Mouse (Mus musculus) kidney, adult 2 months (tissue): ENCODE data around the gene Ebf1. TPM values are rescaled to one million over a fixed set of nuclear protein-coding genes. Genes with fewer than 3 reads are reported as not detected.

Source experiments
- DNase-seq: peaks from one replicate; pipeline ENCODE4 v3.0.0; 2021
- H3K27ac ChIP-seq: fragments of 200-500 bp; 2 replicates; pipeline ENCODE4 v1.5.1; 2012; ENCODE audit warnings: low read depth, low read length, control low read depth, inconsistent platforms; ENCODE audit not compliant: insufficient read depth
- H3K27me3 ChIP-seq: fragments of 200-500 bp; replicated peaks from 2 replicates; pipeline ENCODE4 v1.6.1; 2012; ENCODE audit warnings: mild to moderate bottlenecking, moderate library complexity, low read length, inconsistent platforms; ENCODE audit not compliant: control insufficient read depth, insufficient read depth
- H3K36me3 ChIP-seq: fragments of 200-500 bp; 2 replicates; pipeline ENCODE4 v1.6.1; 2012; ENCODE audit warnings: mild to moderate bottlenecking, moderate library complexity, low read length, inconsistent platforms; ENCODE audit not compliant: control insufficient read depth, insufficient read depth
- H3K4me1 ChIP-seq: fragments of 200-500 bp; 2 replicates; pipeline ENCODE4 v1.6.1; 2011; ENCODE audit warnings: low read length; ENCODE audit not compliant: control insufficient read depth, insufficient read depth
- H3K4me3 ChIP-seq: fragments of 200-500 bp; 2 replicates; pipeline ENCODE4 v1.5.1; 2011; ENCODE audit warnings: mild to moderate bottlenecking, low read depth, low read length, control low read depth; ENCODE audit not compliant: insufficient read depth
- CTCF ChIP-seq: fragments of 200-500 bp; conservative IDR thresholded peaks from 2 replicates; pipeline ENCODE4 v1.5.1; 2011; ENCODE audit warnings: low read depth, mild to moderate bottlenecking, control low read depth, low read length, moderate library complexity, mixed read lengths; ENCODE audit not compliant: insufficient read depth, insufficient read length
- POLR2A ChIP-seq: fragments of 200-500 bp; IDR thresholded peaks from one replicate; pipeline ENCODE4 v1.6.1; 2011; ENCODE audit warnings: low read depth, low read length, control low read depth
- WGBS: fragments of 180-500 bp; shearing (Covaris S2); methylation state at CpG from one replicate; pipeline ENCODE4 v1.1.7; 2018; 5-methylcytosine and 5-hydroxymethylcytosine counted together
- polyA plus RNA-seq: library from polyadenylated mRNA; depleted of rRNA; stranded (reverse); fragments of >200 nt; gene quantifications from 2 replicates; pipeline ENCODE4 v1.2.3, GENCODE M21; 2012; rRNA removed

Gene Ebf1
- polyA plus RNA-seq, 1 experiment = 12.2 TPM

GRCm38 (mm10) chr11:45026674-45027073 is 409.6 kb downstream of the Ebf1 start:
- H3K36me3 ChIP-seq = no peaks in the 10 kb centered on the region
- no peak overlapping the region for H3K27ac ChIP-seq
- no peak for TF ChIP-seq CTCF
- TF ChIP-seq POLR2A = no peak
- no peaks in the 10 kb centered on the region for H3K27me3 ChIP-seq
- 37% methylated on average over 11 of the region's 11 CpGs for WGBS
- no peaks in the 10 kb centered on the region for H3K4me1 ChIP-seq
- H3K4me3 ChIP-seq = no peak overlapping the region
- DNase-seq = no peak

GRCm38 (mm10) chr11:45027076-45027475 is 410.0 kb downstream of the Ebf1 start:
- H3K4me3 ChIP-seq = no peak overlapping the region
- TF ChIP-seq CTCF = no peak
- TF ChIP-seq POLR2A = no peak
- 43% methylated on average over 7 of the region's 7 CpGs for WGBS

GRCm38 (mm10) chr11:45055744-45056610 is 438.9 kb downstream of the Ebf1 start:
- WGBS = 93% methylated on average over 7 of the region's 7 CpGs
- H3K27ac ChIP-seq = no peak overlapping the region
- no peak for DNase-seq

More at GRCm38 (mm10) chr11:45027076-45027475, 410.0 kb downstream of the Ebf1 start:
- no peaks in the 10 kb centered on the region for H3K4me1 ChIP-seq
- H3K36me3 ChIP-seq = no peaks in the 10 kb centered on the region
- H3K27ac ChIP-seq = no peak overlapping the region
- DNase-seq = no peak
- no peaks in the 10 kb centered on the region for H3K27me3 ChIP-seq

More at GRCm38 (mm10) chr11:45055744-45056610, 438.9 kb downstream of the Ebf1 start:
- TF ChIP-seq CTCF (no peak), POLR2A (no peak)
- Histone ChIP-seq H3K27me3 (no peaks in the 10 kb centered on the region), H3K4me1 (no peaks in the 10 kb centered on the region), H3K36me3 (no peaks in the 10 kb centered on the region), H3K4me3 (no peak overlapping the region)

Other genes starting within 250 kb of the Ebf1 start
- gene Il12b, start 217.3 kb upstream of the Ebf1 start, polyA plus RNA-seq = 0.07 and 0.11 TPM in 2 replicates
- gene Ublcp1, start 146.8 kb upstream of the Ebf1 start, polyA plus RNA-seq = 18.3 and 18.7 TPM in 2 replicates
- 62.1 and 68.7 TPM in 2 replicates for gene Rnf145, start 98.4 kb upstream of the Ebf1 start, polyA plus RNA-seq